Mouse (Mus musculus) MEL (cell line): ENCODE data around the gene Tbc1d2. TPM values are rescaled to one million over a fixed set of nuclear protein-coding genes. Genes with fewer than 3 reads are reported as not detected.

Experiments used
- DNase-seq: peaks from one replicate; pipeline ENCODE4 v3.0.0; 2011; ENCODE audit warnings: low read depth, low spot score
- H3K27ac ChIP-seq: 2 replicates; pipeline ENCODE4 v1.5.1; 2012; ENCODE audit warnings: low read depth, mild to moderate bottlenecking, control low read depth, low read length, moderate library complexity; ENCODE audit not compliant: control insufficient read depth
- H3K27me3 ChIP-seq, 2 experiments: fragments of 150-350 bp in 1 of 2; sonication (generic) in 1 of 2; 2 replicates each; pipeline ENCODE4 v1.6.1; 2012; ENCODE audit warnings: low read length in 2 of 2, mild to moderate bottlenecking in 2 of 2, improper control_type of control experiment in 1 of 2, moderate library complexity in 1 of 2; ENCODE audit not compliant: insufficient read depth in 2 of 2, control insufficient read depth in 1 of 2
- H3K36me3 ChIP-seq, 2 experiments: 2 replicates each; pipeline ENCODE4 v1.6.1; 2012 to 2014; ENCODE audit warnings: low read length in 2 of 2, improper control_type of control experiment in 1 of 2, inconsistent platforms in 1 of 2, mild to moderate bottlenecking in 1 of 2; ENCODE audit not compliant: insufficient read depth in 2 of 2, control insufficient read depth in 1 of 2
- H3K4me1 ChIP-seq, 2 experiments: fragments of 150-350 bp in 1 of 2; sonication (generic) in 1 of 2; 2 replicates each; pipeline ENCODE4 v1.6.1; 2012; ENCODE audit warnings: low read length in 2 of 2, improper control_type of control experiment in 1 of 2, mild to moderate bottlenecking in 1 of 2; ENCODE audit not compliant: insufficient read depth in 2 of 2, control insufficient read depth in 1 of 2
- H3K4me3 ChIP-seq, 2 experiments: fragments of 150-350 bp in 1 of 2; sonication (generic) in 1 of 2; 2 replicates each; pipeline ENCODE4 v1.5.1; 2012; ENCODE audit warnings: low read depth in 2 of 2, low read length in 2 of 2, mild to moderate bottlenecking in 2 of 2, moderate library complexity in 2 of 2, control low read depth in 1 of 2, improper control_type of control experiment in 1 of 2; ENCODE audit not compliant: control insufficient read depth in 1 of 2, insufficient read depth in 1 of 2
- H3K79me2 ChIP-seq: 2 replicates; pipeline ENCODE4 v1.6.1; 2012; ENCODE audit warnings: mild to moderate bottlenecking, low read length, moderate library complexity; ENCODE audit not compliant: control insufficient read depth, poor library complexity, insufficient read depth
- H3K9ac ChIP-seq: 2 replicates; pipeline ENCODE4 v1.6.1; 2012; ENCODE audit warnings: low read depth, mild to moderate bottlenecking, control low read depth, low read length, moderate library complexity; ENCODE audit not compliant: control insufficient read depth, poor library complexity, severe bottlenecking
- H3K9me3 ChIP-seq: fragments of 150-350 bp; sonication (generic); replicated peaks from 2 replicates; pipeline ENCODE4 v1.6.1; 2012; ENCODE audit warnings: mild to moderate bottlenecking, low read length, improper control_type of control experiment, moderate library complexity; ENCODE audit not compliant: insufficient read depth
- CHD1 ChIP-seq: IDR thresholded peaks from 2 replicates; pipeline ENCODE4 v1.6.1; 2012; ENCODE audit warnings: low read depth, mild to moderate bottlenecking, inconsistent platforms, low read length, improper control_type of control experiment
- CHD2 ChIP-seq: IDR thresholded peaks from 2 replicates; pipeline ENCODE4 v1.6.1; 2011; ENCODE audit warnings: low read length, improper control_type of control experiment
- ETS1 ChIP-seq: IDR thresholded peaks from 2 replicates; pipeline ENCODE4 v1.6.1; 2012; ENCODE audit warnings: low read depth, mild to moderate bottlenecking, inconsistent platforms, low read length, improper control_type of control experiment, moderate library complexity
- GABPA ChIP-seq: IDR thresholded peaks from 2 replicates; pipeline ENCODE4 v1.6.1; 2012; ENCODE audit warnings: low read depth, mild to moderate bottlenecking, inconsistent platforms, low read length, improper control_type of control experiment, moderate library complexity
- KAT2A ChIP-seq: conservative IDR thresholded peaks from 2 replicates; pipeline ENCODE4 v1.6.1; 2012; ENCODE audit warnings: low read depth, low read length, improper control_type of control experiment, inconsistent platforms
- MAFK ChIP-seq: IDR thresholded peaks from 2 replicates; pipeline ENCODE4 v1.6.1; 2011; ENCODE audit warnings: low read depth, mild to moderate bottlenecking, low read length, improper control_type of control experiment, borderline replicate concordance
- MAX ChIP-seq: IDR thresholded peaks from 2 replicates; pipeline ENCODE4 v1.6.1; 2011; ENCODE audit warnings: low read length, improper control_type of control experiment
- MAZ ChIP-seq: IDR thresholded peaks from 2 replicates; pipeline ENCODE4 v1.6.1; 2012; ENCODE audit warnings: low read depth, mild to moderate bottlenecking, inconsistent platforms, low read length, improper control_type of control experiment
- MXI1 ChIP-seq: IDR thresholded peaks from 2 replicates; pipeline ENCODE4 v1.6.1; 2011; ENCODE audit warnings: mild to moderate bottlenecking, low read depth, low read length, improper control_type of control experiment
- NELFE ChIP-seq: IDR thresholded peaks from 2 replicates; pipeline ENCODE4 v1.6.1; 2011; ENCODE audit warnings: low read depth, low read length, improper control_type of control experiment
- POLR2AphosphoS2 ChIP-seq: IDR thresholded peaks from 2 replicates; pipeline ENCODE4 v1.6.1; 2011; ENCODE audit warnings: low read length, improper control_type of control experiment
- POLR2AphosphoS5 ChIP-seq: IDR thresholded peaks from 2 replicates; pipeline ENCODE4 v1.6.1; 2012; ENCODE audit warnings: low read depth, borderline replicate concordance, mild to moderate bottlenecking, inconsistent platforms, low read length, moderate library complexity, mixed read lengths
- RAD21 ChIP-seq: IDR thresholded peaks from 2 replicates; pipeline ENCODE4 v1.6.1; 2011; ENCODE audit warnings: mild to moderate bottlenecking, low read depth, low read length, improper control_type of control experiment
- RCOR1 ChIP-seq: IDR thresholded peaks from 2 replicates; pipeline ENCODE4 v1.6.1; 2012; ENCODE audit warnings: low read depth, mild to moderate bottlenecking, inconsistent platforms, low read length, improper control_type of control experiment
- SIN3A ChIP-seq: IDR thresholded peaks from 2 replicates; pipeline ENCODE4 v1.6.1; 2012; ENCODE audit warnings: low read length, improper control_type of control experiment, inconsistent platforms
- SMC3 ChIP-seq: IDR thresholded peaks from 2 replicates; pipeline ENCODE4 v1.6.1; 2011; ENCODE audit warnings: low read depth, low read length, improper control_type of control experiment
- TAL1 ChIP-seq: IDR thresholded peaks from 2 replicates; pipeline ENCODE4 v1.6.1; 2012; ENCODE audit warnings: mild to moderate bottlenecking, inconsistent platforms, low read length, moderate library complexity, mixed read lengths
- TCF12 ChIP-seq: IDR thresholded peaks from 2 replicates; pipeline ENCODE4 v1.6.1; 2014; ENCODE audit warnings: low read depth, mild to moderate bottlenecking, inconsistent platforms, low read length, improper control_type of control experiment, moderate library complexity
- UBTF ChIP-seq: IDR thresholded peaks from 2 replicates; pipeline ENCODE4 v1.6.1; 2012; ENCODE audit warnings: low read depth, mild to moderate bottlenecking, inconsistent platforms, low read length, improper control_type of control experiment, moderate library complexity, borderline replicate concordance; ENCODE audit not compliant: insufficient read depth
- USF1 ChIP-seq: IDR thresholded peaks from 2 replicates; pipeline ENCODE4 v1.6.1; 2014; ENCODE audit warnings: low read depth, mild to moderate bottlenecking, inconsistent platforms, low read length, improper control_type of control experiment, moderate library complexity
- USF2 ChIP-seq, 2 experiments: IDR thresholded peaks; 2 replicates each; pipeline ENCODE4 v1.6.1; 2011 to 2012; ENCODE audit warnings: improper control_type of control experiment in 2 of 2, low read length in 2 of 2, borderline replicate concordance in 1 of 2, inconsistent platforms in 1 of 2, low read depth in 1 of 2, mild to moderate bottlenecking in 1 of 2; ENCODE audit not compliant: insufficient read depth in 1 of 2
- ZKSCAN1 ChIP-seq: IDR thresholded peaks from 2 replicates; pipeline ENCODE4 v1.6.1; 2012; ENCODE audit warnings: low read depth, mild to moderate bottlenecking, inconsistent platforms, low read length, improper control_type of control experiment, moderate library complexity
- polyA plus RNA-seq, 2 experiments: library from polyadenylated mRNA; stranded (reverse) in 1 of 2; unstranded in 1 of 2; fragments of >175 nt in 1 of 2; fragments of >200 nt in 1 of 2; gene quantifications; 2 replicates each; pipeline versions ENCODE4 v1.2.1 to v1.2.4; 2012; ENCODE audit warnings: low replicate concordance in 2 of 2, low read depth in 1 of 2; ENCODE audit not compliant: insufficient read length in 2 of 2, insufficient read depth in 1 of 2, missing spikeins in 1 of 2
- total RNA-seq: library from RNA; depleted of rRNA; stranded (reverse); fragments of 300-350 nt; gene quantifications from 2 replicates; pipeline ENCODE4 v1.2.3, GENCODE M21; 2012

Tbc1d2 gene
- total and polyA plus RNA-seq, 3 experiments, result 0.19 to 0.36 TPM; not detected in 1

DNA sequence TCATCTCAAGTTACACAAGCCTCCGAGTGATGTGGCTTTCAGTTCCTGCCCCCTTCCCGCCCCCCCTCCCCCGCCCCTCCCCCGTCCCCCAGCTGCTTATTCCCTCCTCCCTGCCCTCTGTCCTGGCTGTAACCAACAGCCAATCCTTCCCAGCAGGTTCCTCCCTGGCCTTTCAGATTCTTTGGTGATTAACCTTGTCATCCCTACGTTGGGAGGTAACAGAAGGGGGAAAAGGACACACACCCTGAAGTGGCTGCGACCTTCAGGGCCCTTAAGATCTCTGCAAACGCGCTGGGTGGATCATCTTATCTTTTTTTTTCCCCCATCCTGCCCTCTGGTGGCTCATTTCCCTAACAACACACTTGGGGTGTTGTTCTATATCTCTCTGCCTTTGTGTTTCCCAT lies 15.4 kb upstream of the Tbc1d2 start (continued):
- TF ChIP-seq RCOR1, result no peak
- TF ChIP-seq POLR2AphosphoS2, result no peak
- no peak for TF ChIP-seq USF1
- TF ChIP-seq TAL1, result no peak
- TF ChIP-seq MXI1, result no peak
- TF ChIP-seq USF2 (IDR thresholded peaks at IDR 0.05; ENCODE audit: borderline replicate concordance in 1 of 2, insufficient read depth in 1 of 2, low read depth in 1 of 2, low read length in 2 of 2), result no peak
- TF ChIP-seq SMC3, result peak; percentile 71
- TF ChIP-seq MAFK, result no peak
- no peak for TF ChIP-seq UBTF
- TF ChIP-seq, all 39 proteins: peak for 5

DNA sequence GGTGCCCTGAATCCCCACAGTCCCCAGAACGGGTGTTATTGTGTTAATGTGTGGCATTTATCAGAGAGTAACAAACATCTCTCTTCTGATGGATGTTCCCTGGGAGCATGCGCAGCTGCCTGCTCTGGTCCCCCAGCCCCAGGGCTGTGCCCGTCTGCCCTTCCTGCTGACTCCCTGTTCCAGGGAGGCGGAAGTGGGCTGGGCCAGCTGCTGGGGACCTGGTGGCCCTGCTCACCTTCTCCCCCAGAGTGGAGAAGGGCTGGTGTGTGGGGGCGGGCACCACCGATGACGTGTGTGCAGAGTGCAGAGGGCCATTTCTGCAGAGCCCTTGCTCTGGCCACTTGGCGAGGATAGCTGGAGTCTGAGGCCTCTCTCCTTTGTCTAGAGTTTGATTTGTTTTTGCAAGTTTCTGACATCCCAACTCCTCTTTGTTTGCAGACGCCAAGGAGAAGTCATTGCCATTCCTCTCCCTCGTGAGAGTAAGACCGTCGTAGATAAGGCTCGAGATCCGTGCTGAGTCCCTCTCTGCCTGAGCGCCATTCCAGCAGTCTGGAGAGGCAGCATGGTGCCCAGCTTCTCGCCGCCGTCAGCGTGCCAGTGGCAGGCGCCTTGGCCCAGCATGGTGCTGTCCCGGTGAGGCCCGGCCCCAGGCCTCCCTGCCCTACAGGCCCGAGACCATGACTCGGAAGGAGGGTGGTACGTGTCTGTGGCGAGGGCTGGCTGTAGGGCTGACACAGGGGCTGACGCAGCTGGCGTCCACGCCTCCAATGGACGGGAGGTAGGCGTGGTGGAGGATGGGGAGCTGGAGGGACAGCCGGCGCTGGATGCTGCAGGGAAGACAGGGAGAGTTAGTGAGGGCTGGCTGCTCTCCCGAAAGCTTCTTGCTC lies 14.4 kb upstream of the Tbc1d2 start:
- H3K36me3 ChIP-seq, result no peaks in the 10 kb centered on the region
- H3K4me3 ChIP-seq, result no peak overlapping the region
- H3K9me3 ChIP-seq, result no peaks in the 10 kb centered on the region
- H3K9ac ChIP-seq, result no peak overlapping the region
- no peak for TF ChIP-seq GABPA
- no peaks in the 10 kb centered on the region for H3K4me1 ChIP-seq
- no peaks in the 10 kb centered on the region for H3K79me2 ChIP-seq
- DNase-seq, result no peak
- H3K27ac ChIP-seq, result no peak overlapping the region
- H3K27me3 ChIP-seq, result no peaks in the 10 kb centered on the region; a peak in 1 of 4 replicates

DNA sequence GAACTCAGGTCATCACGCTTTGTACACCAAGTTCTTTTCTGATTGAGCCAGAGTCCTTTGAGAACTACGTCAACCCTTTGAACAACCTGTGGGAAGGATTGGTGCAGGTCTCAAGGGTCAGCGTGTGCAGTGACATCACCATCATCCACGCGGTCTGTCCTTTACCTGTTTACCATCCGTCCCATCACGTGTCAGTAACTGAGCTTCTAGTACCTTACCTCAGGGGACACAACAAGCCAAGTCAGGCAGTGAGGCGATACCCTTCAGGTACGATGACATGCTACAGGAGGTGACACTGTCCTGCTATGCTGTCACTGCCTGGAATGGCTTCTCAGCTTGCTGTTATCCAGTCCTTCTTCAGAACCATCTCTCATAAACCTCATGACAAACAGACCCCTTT lies 11.4 kb upstream of the Tbc1d2 start:
- Histone ChIP-seq H3K4me1 (no peaks in the 10 kb centered on the region), H3K4me3 (no peak overlapping the region), H3K9me3 (no peaks in the 10 kb centered on the region), H3K36me3 (no peaks in the 10 kb centered on the region), H3K27ac (no peak overlapping the region), H3K9ac (no peak overlapping the region), H3K79me2 (no peaks in the 10 kb centered on the region), H3K27me3 (no peaks in the 10 kb centered on the region; a peak in 1 of 4 replicates)
- TF ChIP-seq RAD21, result no peak
- no peak for TF ChIP-seq POLR2AphosphoS5
- TF ChIP-seq ZKSCAN1, result no peak
- TF ChIP-seq NELFE, result no peak
- TF ChIP-seq SIN3A, result no peak
- no peak for TF ChIP-seq MAZ
- no peak for TF ChIP-seq KAT2A
- no peak for TF ChIP-seq MAX
- no peak for TF ChIP-seq TCF12
- TF ChIP-seq CHD2, result no peak
- no peak for TF ChIP-seq CHD1
- no peak for TF ChIP-seq ETS1
- no peak for DNase-seq
